Mouse (Mus musculus) heart, postnatal 14 days (tissue): ENCODE measurements around the gene C2cd4a. TPM values are rescaled to one million over a fixed set of nuclear protein-coding genes. Genes with fewer than 3 reads are reported as not detected.

ENCODE experiments used
- DNase-seq, 2 experiments: peaks; one replicate each; pipeline ENCODE4 v3.0.0; 2021 to 2022
- intact Hi-C: fragments of 180-260 bp; cut with DNase I; formaldehyde crosslinking; loops from one replicate; pipeline ENCODE4 v1.15.1; 2025
- total RNA-seq, 2 experiments: library from RNA; stranded (reverse); gene quantifications; 2 replicates each; pipeline ENCODE4 v1.2.3; 2021

C2cd4a gene
- total RNA-seq, 2 experiments from 2014 or later, result not detected

DNA sequence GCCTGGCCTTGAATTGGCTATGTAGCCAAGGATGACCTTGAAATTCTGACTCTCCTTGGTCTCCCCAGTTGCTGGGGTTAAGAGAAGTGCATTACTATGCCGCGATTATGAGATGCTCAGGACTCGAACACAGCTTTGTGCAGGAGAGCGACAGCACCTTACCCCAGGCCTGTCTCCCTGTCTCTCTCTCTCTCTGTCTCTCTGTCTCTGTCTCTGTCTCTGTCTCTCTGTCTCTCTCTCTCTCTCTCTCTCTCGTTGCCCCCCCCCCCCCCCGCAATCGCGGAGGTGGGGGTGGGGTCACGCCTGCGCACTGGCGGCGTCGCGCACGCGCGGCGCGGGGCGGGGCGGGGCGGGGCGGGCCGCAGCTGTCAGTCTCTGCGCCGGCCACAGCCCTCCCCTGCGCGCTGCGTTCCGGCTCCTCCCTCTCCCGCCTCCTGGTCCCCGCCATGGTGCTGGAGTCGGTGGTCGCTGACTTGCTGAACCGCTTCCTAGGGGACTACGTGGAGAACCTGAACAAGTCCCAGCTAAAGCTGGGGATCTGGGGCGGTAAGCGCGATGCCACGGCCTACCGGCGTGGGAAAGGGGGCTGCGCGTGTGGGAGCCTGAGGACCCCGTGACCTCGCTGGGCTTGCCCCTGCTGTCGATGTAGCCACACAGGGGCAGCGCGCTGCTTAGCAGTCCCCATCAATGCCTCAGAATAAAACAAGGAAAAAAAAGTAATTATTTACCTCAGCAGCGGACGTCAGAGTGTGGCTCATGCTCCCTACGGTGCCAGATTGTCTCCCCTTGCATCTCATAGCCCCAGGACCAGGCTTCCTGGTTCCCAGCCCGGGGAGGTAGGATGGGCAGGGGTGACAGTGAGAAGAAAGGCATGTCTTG lies 8.1 kb upstream of the C2cd4a start, which contains the start of gene Vps13c:
TSS of gene Vps13c (plus strand) at position 416 of the 879 bp plus-strand sequence.
- intact Hi-C loops, result no loop called here
- peak; percentile 83 to 85 for DNase-seq

DNA sequence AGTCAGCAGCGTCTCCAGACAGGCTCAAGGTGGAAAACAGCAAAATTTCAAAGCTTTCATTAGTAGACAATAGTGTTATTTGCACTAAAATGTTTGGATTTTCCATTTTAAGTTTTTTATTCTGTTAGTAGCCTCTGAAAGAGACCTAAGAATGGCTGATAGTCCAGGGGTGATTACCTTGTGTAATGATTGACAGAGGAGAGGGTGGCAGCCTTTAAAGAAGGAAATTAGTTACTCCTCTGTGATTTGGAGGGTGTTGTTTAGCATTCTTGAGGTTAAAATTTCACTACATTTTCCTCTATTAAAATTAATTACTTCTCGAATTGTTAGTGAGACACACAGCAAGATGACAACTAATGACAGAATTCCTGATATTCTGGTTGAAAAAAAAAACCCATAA lies 5.2 kb upstream of the C2cd4a start:
- no peak for DNase-seq
- intact Hi-C loops, result no loop called here

DNA sequence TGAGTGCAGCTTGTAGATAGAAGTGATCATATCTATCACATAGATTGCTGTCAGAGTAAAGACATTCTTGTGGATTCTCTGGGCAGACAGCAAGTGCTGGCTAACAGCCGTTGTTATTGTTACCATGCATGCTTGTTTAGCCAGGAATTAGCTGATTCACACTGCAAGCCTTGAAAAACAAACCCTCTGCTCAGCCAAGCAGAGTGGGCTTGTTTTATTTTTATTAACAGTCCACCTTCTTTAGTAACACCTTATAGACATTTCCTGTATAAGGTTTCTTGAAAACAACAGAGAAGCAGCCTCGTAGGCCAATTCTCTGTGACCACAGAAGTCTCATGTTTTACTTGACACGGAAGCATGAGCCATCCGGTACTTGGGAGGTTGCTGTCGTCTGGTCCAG lies 2.4 kb upstream of the C2cd4a start:
- no peak for DNase-seq
- intact Hi-C loops, result no loop called here

DNA sequence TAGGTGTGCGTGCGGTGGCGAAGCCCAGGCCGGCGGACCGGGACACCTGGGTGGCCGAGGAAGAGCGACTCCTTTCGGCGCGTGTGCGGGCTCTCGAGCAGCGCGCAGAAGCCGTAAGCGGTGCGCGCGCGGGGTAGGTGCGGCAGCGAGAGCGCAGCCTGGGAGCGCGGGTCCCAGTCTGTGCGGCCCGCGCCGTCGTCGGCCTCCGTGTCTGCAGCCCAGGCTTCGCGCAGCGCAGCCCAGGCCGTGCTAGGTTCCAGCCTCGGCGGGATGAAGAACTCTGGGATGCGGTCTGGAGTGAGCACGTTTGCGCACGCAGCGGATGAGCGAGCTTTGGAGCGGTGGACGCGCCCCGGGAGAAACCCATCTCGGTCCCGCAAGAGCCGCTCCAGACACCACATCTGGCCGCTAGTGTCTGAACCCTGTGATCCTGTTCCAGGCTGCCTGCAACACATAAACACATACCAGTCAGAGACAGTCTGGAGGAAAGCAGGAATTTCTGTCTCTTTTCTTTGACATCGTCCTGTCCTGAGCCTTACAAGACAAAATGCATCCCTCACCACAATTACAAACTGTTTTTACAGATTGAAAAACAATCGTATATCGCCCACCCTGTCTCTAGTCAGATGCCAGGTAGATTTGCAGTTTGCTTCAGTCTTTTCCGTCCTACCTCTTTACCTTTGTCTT lies 628 bp downstream of the C2cd4a start:
- no peak for DNase-seq
- intact Hi-C loops, result no loop called here

DNA sequence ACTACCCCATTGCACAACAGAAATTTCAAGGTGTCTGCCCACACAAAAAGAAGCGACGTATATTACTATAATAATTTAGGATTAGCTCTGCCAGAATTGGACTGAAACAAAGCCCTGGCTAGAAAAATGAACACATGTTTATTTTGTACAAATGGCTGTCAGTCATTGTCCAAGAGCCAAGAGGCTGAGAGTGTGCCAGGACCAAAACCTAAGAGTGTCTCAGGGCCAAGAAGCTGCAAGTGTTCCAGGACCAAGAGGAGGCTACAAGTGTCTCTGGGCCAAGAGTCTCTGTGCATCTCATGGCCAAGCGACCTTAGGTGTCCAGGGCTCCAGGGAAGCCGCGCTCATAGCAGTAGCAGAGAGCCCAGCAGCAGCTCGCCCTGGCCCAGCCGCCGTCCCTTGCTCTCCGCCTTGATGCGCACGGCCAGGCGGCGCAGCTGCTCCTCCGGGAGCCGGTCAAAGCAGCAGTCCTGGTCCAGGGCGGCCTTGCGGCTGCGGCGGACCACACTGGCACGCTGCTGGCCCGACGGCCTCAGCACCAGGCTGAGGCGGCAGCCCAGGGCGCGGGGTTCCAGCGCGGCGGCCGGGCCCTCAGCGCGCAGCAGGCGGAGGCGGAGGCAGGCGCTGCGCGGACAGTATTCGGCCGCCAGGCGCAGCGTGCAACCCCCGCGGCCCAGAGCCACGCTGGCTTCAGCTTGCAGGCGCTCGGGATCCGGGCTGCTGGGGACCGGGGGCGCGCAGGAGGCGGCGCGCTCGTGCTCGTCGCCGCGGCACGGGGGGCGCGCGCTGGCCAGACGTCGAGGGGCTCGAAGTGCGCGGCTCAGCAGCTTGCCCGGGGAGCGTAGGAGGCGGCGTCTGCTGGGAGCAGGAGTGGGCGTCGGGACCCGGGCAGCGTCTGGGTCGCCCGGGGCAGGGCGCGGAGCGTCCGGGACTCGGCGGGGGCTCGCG lies 1.4 kb downstream of the C2cd4a start:
- intact Hi-C loops, result no loop called here
- DNase-seq, result peak; percentile 58 to 71

DNA sequence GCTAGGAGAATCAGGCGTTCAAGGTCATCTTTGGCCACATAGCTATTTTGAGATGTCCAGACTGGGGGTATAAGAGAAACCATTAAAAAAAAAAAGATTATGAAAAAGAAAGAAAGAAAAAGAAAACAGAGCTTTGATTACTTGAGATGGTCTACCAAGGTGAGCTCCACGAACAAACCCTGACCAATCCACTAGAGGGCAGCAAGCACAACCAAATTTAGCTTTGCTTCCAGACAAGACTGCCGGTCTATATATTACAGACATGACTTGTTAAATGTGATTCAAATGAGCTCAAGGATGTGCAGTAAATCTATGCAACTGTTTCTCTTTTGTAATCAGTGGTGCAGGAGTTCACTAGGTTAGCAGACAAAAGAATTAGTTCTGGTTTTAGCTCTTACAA lies 3.9 kb downstream of the C2cd4a start:
- intact Hi-C loops, result loop anchor here (1.0 to 5.0 kb wide), 2 partner anchors 47 to 144 kb away; no protein-coding TSS in a partner anchor
- DNase-seq, result peak; percentile 58 to 76

DNA sequence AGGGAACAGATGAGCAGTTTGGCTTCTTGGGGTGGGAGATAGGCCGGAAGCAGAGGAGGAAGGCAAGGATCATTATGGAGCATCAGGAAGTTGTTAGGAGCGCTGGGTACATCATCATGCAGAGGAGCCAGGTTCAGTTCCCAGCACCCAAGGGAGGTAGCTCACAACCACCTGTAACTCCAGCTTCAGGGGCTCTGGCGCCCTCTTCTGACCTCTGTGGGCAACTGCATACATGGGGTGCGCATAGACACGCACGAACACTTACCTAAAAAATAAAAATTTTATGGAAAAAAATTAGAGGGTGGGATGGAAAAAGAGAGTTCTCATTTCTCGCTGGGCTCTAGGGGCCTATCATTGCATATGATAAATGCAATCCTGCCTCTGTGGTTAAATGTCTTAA lies 6.6 kb downstream of the C2cd4a start:
- DNase-seq, result no peak
- intact Hi-C loops, result loop anchor here (5.0 kb wide), 1 partner anchor 147 kb away; no protein-coding TSS in a partner anchor

DNA sequence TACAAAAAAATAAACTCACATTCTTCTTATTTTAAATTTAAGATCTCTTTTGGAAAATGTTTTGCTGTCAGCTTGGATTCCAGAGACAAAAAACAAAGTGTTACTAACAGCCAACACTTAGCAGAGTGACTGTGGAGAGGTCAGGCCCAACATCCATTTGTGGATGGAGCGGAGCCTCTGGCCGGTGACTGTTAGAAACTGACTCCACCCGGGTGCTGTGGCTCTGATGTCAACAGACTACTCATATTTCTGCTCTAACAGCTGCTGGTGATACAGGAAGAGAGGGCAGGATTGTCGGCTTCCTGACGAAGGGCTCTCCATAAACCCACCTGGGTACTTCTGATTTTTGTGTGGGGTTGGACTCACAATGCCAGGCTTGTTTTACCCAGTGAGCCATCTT lies 9.0 kb downstream of the C2cd4a start:
- intact Hi-C loops, result no loop called here
- DNase-seq, result no peak

DNA sequence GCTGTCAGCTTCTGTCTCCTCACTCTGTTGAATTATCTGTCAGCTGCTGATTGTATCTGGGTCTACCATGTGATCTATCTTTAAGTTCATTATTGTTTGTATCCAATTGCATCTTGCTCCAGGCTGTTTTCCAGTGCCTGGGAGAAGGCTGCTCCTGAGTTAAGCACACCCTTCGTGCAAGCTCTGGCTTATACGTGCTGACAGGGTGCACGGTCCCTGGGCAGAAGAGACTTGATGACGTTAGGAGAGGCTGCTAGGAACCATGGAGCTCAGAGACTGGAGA lies 13.5 kb downstream of the C2cd4a start:
- no peak for DNase-seq
- intact Hi-C loops, result no loop called here

DNA sequence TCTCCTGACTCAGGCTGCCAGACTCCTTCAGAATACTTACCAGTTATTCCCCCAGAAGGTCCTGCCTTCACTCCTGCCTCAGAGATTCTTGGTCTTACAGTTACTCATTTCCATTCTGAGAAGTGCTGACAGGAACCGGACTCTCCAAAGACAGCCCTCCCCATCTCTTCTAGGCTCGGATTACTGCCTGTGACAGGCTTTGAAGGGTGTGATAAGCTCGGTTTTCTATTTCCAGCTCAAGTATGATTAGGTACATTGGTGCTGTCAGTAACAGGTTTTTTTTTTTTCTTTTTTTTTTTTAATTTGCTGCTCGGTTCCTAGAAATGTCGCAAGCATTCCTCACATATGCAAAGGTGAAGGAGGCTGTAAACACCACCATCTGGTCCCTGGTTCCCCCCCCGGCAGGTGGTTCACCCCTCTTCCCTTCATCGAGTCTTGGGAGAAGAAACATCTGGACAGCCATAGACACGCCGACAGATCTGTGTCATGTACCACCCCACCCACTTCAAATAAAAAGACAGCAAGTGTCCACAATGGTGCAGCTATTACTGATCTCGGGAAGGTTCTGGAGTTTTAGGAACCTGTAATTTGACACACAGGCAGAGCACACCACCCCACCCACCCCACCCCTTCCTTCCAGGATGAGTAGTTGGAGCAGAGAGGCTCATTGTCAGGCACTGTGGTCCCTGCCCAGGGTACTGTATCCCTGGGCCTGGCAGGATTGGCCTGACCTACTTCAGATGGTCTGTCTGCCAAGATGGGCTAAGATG lies 14.0 kb downstream of the C2cd4a start:
- intact Hi-C loops, result no loop called here
- no peak for DNase-seq

DNA sequence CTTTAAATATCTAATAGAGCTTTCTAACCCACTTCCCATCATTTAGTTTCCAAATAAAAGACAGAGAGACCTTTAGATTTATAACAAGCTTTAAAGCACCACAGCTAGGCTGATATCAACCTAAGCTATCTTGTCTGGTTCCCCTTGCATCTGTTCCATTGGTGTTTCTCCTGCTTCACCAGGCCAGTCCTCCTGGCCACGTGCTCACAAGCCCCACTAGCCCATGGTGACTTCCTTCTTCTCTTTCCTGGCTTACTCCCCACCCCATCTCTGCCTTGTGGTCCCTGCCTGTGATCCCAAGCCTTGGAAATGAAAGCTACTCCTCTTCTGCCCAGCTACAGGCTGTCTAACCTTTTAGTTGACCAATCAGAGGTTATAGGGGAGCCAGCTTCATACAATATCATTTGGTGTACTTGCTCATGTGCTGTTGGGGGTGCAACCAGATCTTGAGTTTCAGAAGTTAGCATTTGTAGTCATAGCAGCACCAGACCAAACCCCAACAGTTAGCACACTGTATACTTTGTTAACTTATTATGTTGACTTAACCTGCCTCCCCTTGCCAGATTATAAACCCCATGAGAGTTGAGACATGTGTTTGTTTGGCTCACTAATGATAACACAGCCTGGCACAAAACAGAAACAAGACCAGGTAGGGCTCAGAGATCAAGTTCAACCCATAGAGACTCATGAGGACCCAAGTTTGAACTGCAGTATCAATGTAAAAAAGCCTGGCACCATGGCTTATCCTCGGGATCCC lies 15.8 kb downstream of the C2cd4a start:
- intact Hi-C loops, result no loop called here
- no peak for DNase-seq

DNA sequence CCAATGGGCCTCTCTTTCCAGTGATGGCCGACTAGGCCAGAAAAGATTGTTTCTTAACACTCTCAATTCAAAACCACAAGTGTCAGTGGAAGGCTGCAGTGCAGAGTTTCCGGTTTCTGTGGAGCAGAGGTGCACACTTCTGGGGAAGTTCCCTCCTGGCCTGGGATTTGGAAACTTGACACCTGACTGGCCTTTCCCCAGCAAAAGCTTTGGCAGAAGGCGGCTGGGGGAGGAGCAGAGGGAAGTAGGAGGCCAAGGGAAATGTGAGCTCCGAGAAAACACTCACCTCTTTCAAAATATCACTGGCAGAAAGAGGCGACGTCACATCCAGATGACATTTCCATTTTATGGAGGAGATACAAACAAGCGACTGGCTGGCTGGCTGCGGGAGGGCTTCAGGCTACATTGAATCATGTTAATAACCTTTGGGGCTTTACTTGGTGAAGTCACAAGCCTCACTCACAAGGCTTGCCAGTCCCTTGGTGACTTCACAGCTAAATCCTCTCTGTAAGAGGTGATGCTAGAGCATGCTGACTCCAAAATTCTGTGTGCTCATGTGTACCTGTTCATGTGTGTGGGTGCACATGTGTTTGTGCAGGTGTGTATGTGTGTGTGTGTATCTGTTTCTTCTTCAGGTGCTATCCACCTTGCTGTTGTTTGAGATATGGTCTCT lies 18.3 kb downstream of the C2cd4a start:
- intact Hi-C loops, result no loop called here
- DNase-seq, result peak; percentile 74 to 86

DNA sequence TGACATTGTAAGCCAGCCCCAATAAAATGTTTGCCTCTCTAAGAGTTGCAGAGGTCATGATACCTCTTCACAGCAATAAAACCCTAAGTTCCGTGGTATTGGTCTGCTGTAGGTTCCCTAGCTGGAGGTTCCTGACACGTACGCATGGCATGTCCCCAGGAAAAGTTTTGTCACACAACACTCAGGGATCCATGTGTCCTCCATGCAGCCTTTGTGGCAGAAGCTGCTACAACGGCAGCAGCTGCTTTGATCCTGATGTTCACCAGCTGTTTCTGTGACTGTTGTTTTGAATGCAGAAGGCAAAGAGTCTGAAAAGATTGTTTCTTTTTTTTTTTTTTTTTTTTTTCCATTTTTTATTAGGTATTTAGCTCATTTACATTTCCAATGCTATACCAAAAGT lies 19.0 kb downstream of the C2cd4a start:
- intact Hi-C loops, result no loop called here
- peak; percentile 33 to 42 for DNase-seq

DNA sequence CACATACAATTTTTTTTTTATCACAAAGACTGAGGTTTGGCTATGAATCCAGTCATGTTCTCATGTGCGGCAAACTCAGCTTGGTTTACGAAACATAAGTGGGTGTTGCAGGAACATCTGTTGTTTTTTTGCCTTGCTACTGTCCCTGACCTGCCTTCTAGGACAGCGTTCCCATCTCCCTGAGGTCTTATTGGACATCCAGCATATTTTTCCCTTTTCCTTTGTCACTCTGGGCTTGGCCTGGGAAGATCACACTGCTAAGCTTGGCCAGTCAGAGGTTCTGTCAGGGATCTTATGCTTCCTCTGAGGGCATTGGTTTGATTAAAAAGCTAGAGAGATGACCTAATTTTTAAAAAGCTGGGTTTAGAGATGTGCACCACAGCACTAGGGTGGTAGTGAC lies 21.0 kb downstream of the C2cd4a start:
- peak in 1 of 2 experiments; percentile 7 for DNase-seq
- intact Hi-C loops, result no loop called here

DNA sequence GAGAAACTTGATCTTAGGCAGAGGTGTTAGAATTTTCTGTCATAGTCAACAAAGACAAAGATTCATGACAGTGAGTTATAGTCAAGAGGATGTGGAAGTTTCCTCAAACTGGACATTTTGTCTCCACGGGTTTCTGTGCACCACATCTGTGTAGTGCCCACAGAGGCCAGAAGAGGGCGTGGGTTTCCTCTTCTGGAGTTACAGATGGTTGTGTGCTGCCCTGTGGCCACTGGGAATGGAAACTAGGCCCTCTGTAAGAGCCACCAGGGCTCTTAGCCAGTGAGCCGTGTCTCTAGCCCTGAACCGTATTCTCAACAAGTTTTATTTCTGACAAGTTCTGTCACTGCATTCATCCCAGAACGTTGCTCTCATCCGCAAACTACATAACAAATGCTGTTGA lies 21.6 kb downstream of the C2cd4a start:
- intact Hi-C loops, result no loop called here
- peak in 1 of 2 experiments; percentile 13 for DNase-seq

DNA sequence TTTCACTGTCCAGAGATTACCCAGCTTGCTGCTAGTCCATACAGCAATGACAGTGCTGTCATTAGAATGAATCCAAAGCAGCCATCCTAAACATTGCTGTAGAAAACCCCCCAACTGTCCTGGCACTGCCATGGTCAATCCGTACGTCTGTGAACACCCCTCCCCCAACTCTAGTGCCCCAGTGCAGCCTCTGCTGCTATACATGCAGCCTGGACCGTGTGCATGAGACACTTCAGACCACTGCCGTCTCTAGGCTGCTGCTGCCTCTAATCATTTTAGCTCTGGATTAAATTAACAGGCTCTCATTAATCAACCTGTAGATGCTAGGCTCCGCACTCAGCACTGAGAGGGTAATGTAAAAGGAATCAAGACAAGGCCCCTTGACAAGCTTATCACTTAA lies 25.1 kb downstream of the C2cd4a start:
- no peak for DNase-seq
- intact Hi-C loops, result loop anchor here (10.0 kb wide), 1 partner anchor 122 kb away; no protein-coding TSS in a partner anchor

DNA sequence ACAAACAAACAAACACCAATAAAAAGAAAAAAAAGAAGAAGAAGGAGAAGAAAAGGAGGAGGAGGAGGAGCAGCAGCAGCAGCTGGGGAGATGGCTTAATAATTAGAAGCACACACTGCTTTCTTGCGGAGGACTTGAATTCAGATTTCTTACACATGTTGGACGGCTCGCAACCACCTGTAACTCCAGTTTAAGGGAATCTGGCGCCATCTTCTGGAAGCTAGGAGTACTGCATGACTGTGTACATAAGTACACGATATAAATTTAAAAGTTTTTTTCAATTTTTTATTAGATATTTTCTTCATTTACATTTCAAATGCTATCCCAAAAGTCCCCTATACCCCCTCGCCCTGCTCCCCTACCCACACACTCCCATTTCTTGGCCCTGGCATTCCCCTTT lies 29.9 kb downstream of the C2cd4a start:
- peak; percentile 43 to 70 for DNase-seq
- intact Hi-C loops, result loop anchor here (10.0 kb wide), 1 partner anchor 117 kb away; no protein-coding TSS in a partner anchor

DNA sequence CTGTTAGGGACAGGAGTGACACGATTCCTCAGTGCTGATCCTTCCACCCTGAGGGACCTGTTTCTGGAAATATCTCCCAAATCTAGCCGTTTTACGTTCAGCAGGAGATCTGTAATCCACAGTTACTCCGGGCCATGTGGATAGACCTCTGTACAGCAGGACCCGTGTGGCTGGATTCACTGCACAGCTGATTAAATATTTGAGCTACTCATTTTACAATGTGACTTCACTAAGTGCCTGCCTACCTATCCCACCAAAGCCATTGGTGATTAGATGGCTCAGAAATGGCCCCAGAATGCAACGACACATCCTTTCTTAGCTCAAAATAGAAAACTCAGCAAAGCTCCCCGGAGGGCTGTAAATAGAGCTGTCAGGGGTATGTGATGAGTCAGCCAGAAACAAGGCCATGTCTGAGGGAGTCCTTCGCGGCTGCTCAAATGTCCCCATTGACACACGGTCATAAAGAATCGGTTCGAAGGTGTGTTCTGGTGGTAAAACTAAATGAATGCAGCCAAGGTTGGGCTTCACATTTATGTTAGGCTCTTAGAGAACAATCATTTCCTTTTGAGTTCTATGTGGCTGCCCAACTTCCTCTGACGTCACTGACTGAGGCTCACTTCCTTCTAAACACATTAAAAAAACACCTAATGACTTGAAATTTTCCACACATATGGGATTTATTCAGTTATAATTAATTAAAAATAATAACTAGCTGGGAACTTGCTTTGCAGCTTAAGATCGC lies 32.9 kb downstream of the C2cd4a start:
- DNase-seq, result no peak
- intact Hi-C loops, result loop anchor here (5.0 kb wide), 1 partner anchor 87 kb away; no protein-coding TSS in a partner anchor
